ENCODE assay signal across 8 mouse cellular contexts in the genomic region with DNA sequence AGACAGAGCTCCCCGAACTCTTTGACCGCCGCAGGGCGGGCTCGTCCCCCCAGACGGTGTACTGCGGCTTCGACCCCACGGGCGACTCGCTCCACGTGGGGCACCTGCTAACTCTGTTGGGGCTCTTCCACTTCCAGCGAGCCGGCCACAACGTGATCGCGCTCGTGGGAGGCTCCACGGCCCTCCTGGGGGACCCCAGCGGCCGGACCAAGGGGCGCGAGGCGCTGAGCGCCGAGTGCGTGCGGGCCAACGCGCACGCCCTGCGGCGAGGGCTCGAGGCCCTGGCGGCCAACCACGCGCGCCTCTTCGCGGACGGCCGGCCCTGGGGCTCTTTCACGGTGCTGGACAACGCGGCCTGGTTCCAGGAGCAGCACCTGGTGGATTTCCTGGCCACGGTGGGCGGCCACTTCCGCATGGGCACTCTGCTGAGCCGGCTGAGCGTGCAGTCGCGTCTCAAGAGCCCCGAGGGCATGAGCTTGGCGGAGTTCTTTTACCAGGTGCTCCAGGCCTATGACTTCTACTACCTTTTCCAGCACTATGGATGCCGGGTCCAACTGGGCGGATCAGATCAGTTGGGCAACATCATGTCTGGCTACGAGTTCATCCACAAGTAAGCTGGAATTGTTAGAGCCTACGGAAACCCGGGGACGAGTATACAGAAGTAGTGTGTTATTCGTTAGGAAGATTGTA. TPM values are rescaled to one million over a fixed set of nuclear protein-coding genes. Genes with fewer than 3 reads are reported as not detected.
DNase-seq lines count a peak whose midpoint lies in the region; ATAC-seq and TF ChIP-seq lines count a peak whose summit lies in the region.

No protein-coding gene starts in this region.

- H3K36me3 ChIP-seq in E14TG2a.4 (ENCODE audit: insufficient read depth, low read length): peaks cover 40% of the 10 kb centered on the region
- H3K36me3 ChIP-seq in embryonic facial prominence, embryonic 13.5 days: peaks cover 20% of the 10 kb centered on the region
- peaks cover 23% of the 10 kb centered on the region for H3K36me3 ChIP-seq in heart, embryonic 10.5 days
- peaks cover 8% of the 10 kb centered on the region; the same call in 1 of the 2 replicates for H3K36me3 ChIP-seq in kidney, embryonic 16.5 days (ENCODE audit: insufficient read depth, low read length)
- peaks cover 8% of the 10 kb centered on the region; the same call in 1 of the 2 replicates for H3K36me3 ChIP-seq in neural tube, embryonic 14.5 days (ENCODE audit: control insufficient read depth, insufficient read depth, low read length)
- H3K36me3 ChIP-seq in thymus, adult 2 months (ENCODE audit: control insufficient read depth, insufficient read depth, low read length): peaks cover 5% of the 10 kb centered on the region

- no peak for TF ChIP-seq CTCF in E14TG2a.4 (conservative IDR thresholded peaks at IDR 0.05; ENCODE audit: low read length)
- no peak for TF ChIP-seq CTCF in thymus, adult 2 months (IDR thresholded peaks at IDR 0.05; ENCODE audit: borderline replicate concordance, control insufficient read depth, extremely low read depth, insufficient read depth, low read length, poor library complexity)

- H3K27me3 ChIP-seq in E14TG2a.4 (ENCODE audit: insufficient read depth, low read length): no peaks in the 10 kb centered on the region
- H3K27me3 ChIP-seq in embryonic facial prominence, embryonic 13.5 days: no peaks in the 10 kb centered on the region
- H3K27me3 ChIP-seq in heart, embryonic 10.5 days (ENCODE audit: insufficient read depth, poor library complexity, severe bottlenecking): no peaks in the 10 kb centered on the region
- H3K27me3 ChIP-seq in kidney, embryonic 16.5 days (ENCODE audit: insufficient read depth, low read length): no peaks in the 10 kb centered on the region
- H3K27me3 ChIP-seq in neural tube, embryonic 14.5 days (ENCODE audit: control insufficient read depth, insufficient read depth, low read length): no peaks in the 10 kb centered on the region
- no peaks in the 10 kb centered on the region for H3K27me3 ChIP-seq in thymus, adult 2 months (ENCODE audit: control insufficient read depth, insufficient read depth, low read length)

- H3K9ac ChIP-seq in embryonic facial prominence, embryonic 13.5 days: peak overlapping the region; percentile 88
- peak overlapping the region; percentile 93 for H3K9ac ChIP-seq in kidney, embryonic 16.5 days (replicated peaks; ENCODE audit: low read length)
- H3K9ac ChIP-seq in neural tube, embryonic 14.5 days (replicated peaks; ENCODE audit: low read depth, low read length): peak overlapping the region; percentile 72

- no peaks in the 10 kb centered on the region for H3K9me3 ChIP-seq in E14TG2a.4 (ENCODE audit: low read length)
- H3K9me3 ChIP-seq in embryonic facial prominence, embryonic 13.5 days: no peaks in the 10 kb centered on the region
- no peaks in the 10 kb centered on the region for H3K9me3 ChIP-seq in heart, embryonic 10.5 days
- H3K9me3 ChIP-seq in kidney, embryonic 16.5 days (ENCODE audit: low read length): no peaks in the 10 kb centered on the region
- H3K9me3 ChIP-seq in neural tube, embryonic 14.5 days (ENCODE audit: control insufficient read depth, low read length): no peaks in the 10 kb centered on the region

- peak; percentile 8 for DNase-seq in adrenal gland, postnatal 4 days (ENCODE audit: low spot score in 2 of 2)
- peak; percentile 83 for DNase-seq in heart, embryonic 10.5 days (ENCODE audit: low spot score)
- DNase-seq in lung, adult 18-20 months: peak; percentile 39 to 49
- peak; percentile 40 for DNase-seq in thymus, adult 2 months

- WGBS in embryonic facial prominence, embryonic 13.5 days: 0% methylated on average over 61 of the region's 61 CpGs
- WGBS in heart, embryonic 10.5 days: under 1% methylated on average over 61 of the region's 61 CpGs
- under 1% methylated on average over 49 of the region's 61 CpGs for WGBS in kidney, embryonic 16.5 days
- 0% methylated on average over 55 of the region's 61 CpGs for WGBS in neural tube, embryonic 14.5 days
- WGBS in thymus, adult 2 months: under 1% methylated on average over 61 of the region's 61 CpGs

- H3K4me1 ChIP-seq in E14TG2a.4 (replicated peaks; ENCODE audit: low read depth, low read length): peaks cover 34% of the 10 kb centered on the region
- peaks cover 15% of the 10 kb centered on the region for H3K4me1 ChIP-seq in embryonic facial prominence, embryonic 13.5 days
- peaks cover 7% of the 10 kb centered on the region; the same call in 1 of the 2 replicates for H3K4me1 ChIP-seq in heart, embryonic 10.5 days
- H3K4me1 ChIP-seq in kidney, embryonic 16.5 days (ENCODE audit: insufficient read depth, low read length): peaks cover 12% of the 10 kb centered on the region
- peaks cover 11% of the 10 kb centered on the region for H3K4me1 ChIP-seq in neural tube, embryonic 14.5 days (ENCODE audit: control insufficient read depth, insufficient read depth, low read length)
- peaks cover 3% of the 10 kb centered on the region; the same call in 1 of the 2 replicates for H3K4me1 ChIP-seq in thymus, adult 2 months (replicated peaks; ENCODE audit: control insufficient read depth, insufficient read depth, low read length)

- peak overlapping the region; percentile 75 for H3K4me2 ChIP-seq in embryonic facial prominence, embryonic 13.5 days
- H3K4me2 ChIP-seq in kidney, embryonic 16.5 days (replicated peaks; ENCODE audit: low read depth, low read length): peak overlapping the region; percentile 77
- H3K4me2 ChIP-seq in neural tube, embryonic 14.5 days (ENCODE audit: low read depth, low read length): peak overlapping the region; percentile 86

- no peak for TF ChIP-seq POLR2A in thymus, adult 2 months (IDR thresholded peaks at IDR 0.05; ENCODE audit: control insufficient read depth, extremely low read depth, insufficient read depth, low read length, poor library complexity)

- peak overlapping the region; percentile 97 for H3K27ac ChIP-seq in embryonic facial prominence, embryonic 13.5 days
- H3K27ac ChIP-seq in heart, embryonic 10.5 days: peak overlapping the region; percentile 97
- peak overlapping the region; percentile 94 for H3K27ac ChIP-seq in kidney, embryonic 16.5 days (ENCODE audit: low read length)
- peak overlapping the region; percentile 95 for H3K27ac ChIP-seq in neural tube, embryonic 14.5 days (ENCODE audit: low read depth, low read length)
- no peak overlapping the region for H3K27ac ChIP-seq in thymus, adult 2 months (ENCODE audit: control insufficient read depth, insufficient read depth, low read length)

- H3K4me3 ChIP-seq in E14TG2a.4 (replicated peaks; ENCODE audit: low read length): peak overlapping the region; percentile 98
- H3K4me3 ChIP-seq in embryonic facial prominence, embryonic 13.5 days: peak overlapping the region; percentile 94
- peak overlapping the region; percentile 80 for H3K4me3 ChIP-seq in heart, embryonic 10.5 days
- H3K4me3 ChIP-seq in kidney, embryonic 16.5 days (ENCODE audit: low read length): peak overlapping the region; percentile 97
- peak overlapping the region; percentile 92 for H3K4me3 ChIP-seq in neural tube, embryonic 14.5 days (ENCODE audit: low read depth, low read length)
- H3K4me3 ChIP-seq in thymus, adult 2 months (ENCODE audit: control insufficient read depth, insufficient read depth, low read length): peak overlapping the region; percentile 70

- peak; percentile 57 for ATAC-seq in embryonic facial prominence, embryonic 13.5 days (ENCODE audit: insufficient number of reproducible peaks, insufficient read depth, low FRiP score, low TSS enrichment, low read depth)
- peak; percentile 73 for ATAC-seq in kidney, embryonic 16.5 days (ENCODE audit: low FRiP score, low TSS enrichment)
- ATAC-seq in neural tube, embryonic 14.5 days (ENCODE audit: low read depth): peak; percentile 70

RNA-seq across cellular contexts. Expression of a gene that starts 0.5 kb away (rescaled TPM):
- total RNA-seq in adrenal gland, postnatal 4 days (2021): 10 to 100 TPM; 27.0 to 29.7 TPM
- polyA plus RNA-seq in embryonic facial prominence, embryonic 13.5 days (2015; fragmentation: Nextera tagmentation; extraction: Ambion mirVana): 37.8 and 39.5 TPM in 2 replicates
- polyA plus RNA-seq in heart, embryonic 10.5 days (2016; fragmentation: Nextera tagmentation; extraction: Ambion mirVana): 44.5 and 53.1 TPM in 2 replicates
- 34.2 and 36.3 TPM in 2 replicates for polyA plus RNA-seq in kidney, embryonic 16.5 days (2015; fragmentation: Nextera tagmentation; extraction: Ambion mirVana)
- 27.0 and 30.5 TPM in 2 replicates for polyA plus RNA-seq in neural tube, embryonic 14.5 days (2014; fragmentation: Nextera tagmentation; extraction: Ambion mirVana)
- 33.8 and 41.6 TPM in 2 replicates for polyA plus RNA-seq in thymus, adult 2 months (2012; rRNA removed)

RNA-seq across cellular contexts. Expression of a gene that starts 55.5 kb away (rescaled TPM):
- total RNA-seq in adrenal gland, postnatal 4 days (2021): 10 to 100 TPM; 80.0 to 82.6 TPM
- polyA plus RNA-seq in embryonic facial prominence, embryonic 13.5 days (2015; fragmentation: Nextera tagmentation; extraction: Ambion mirVana): 62.0 and 67.1 TPM in 2 replicates
- 67.2 and 74.6 TPM in 2 replicates for polyA plus RNA-seq in heart, embryonic 10.5 days (2016; fragmentation: Nextera tagmentation; extraction: Ambion mirVana)
- 56.3 and 61.2 TPM in 2 replicates for polyA plus RNA-seq in kidney, embryonic 16.5 days (2015; fragmentation: Nextera tagmentation; extraction: Ambion mirVana)
- 116 and 117 TPM in 2 replicates for polyA plus RNA-seq in neural tube, embryonic 14.5 days (2014; fragmentation: Nextera tagmentation; extraction: Ambion mirVana)
- polyA plus RNA-seq in thymus, adult 2 months (2012; rRNA removed): 11.8 and 13.3 TPM in 2 replicates

Comparison
In these comparisons a context has a peak if more than half of its experiments do, and no peak if none do; other contexts are left out.
1. DNase-seq: peak in every context shown above with its lines; median percentile 83 in heart, embryonic 10.5 days; 44 in lung, adult 18-20 months; 40 in thymus, adult 2 months; 8 in adrenal gland, postnatal 4 days.